Mouse (Mus musculus) lung, postnatal 36 days (tissue): ENCODE results near the gene Nasp.

Experiments used
- DNase-seq: peaks from one replicate; pipeline ENCODE4 v3.0.0; 2022; ENCODE audit warnings: mixed read lengths

Nasp gene

DNA sequence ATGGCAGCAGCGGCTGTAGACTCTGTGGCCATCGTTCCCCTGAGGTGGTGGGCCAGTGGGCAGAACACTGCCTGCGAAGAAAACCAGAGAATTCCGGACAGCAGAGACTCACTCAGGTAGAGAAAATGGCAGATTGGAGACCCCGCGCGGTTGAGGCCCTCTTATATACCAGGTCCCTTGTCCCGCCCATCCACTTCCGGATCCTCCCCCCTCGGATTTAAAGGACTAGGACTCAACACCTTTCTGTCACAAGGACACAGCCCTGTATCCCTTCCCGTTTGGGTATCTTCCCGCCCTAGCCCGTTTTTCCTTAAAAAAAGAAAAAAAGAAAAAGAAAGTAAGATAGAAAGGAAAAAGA is 403 bp downstream of the Nasp start:
- peak; percentile 96 for DNase-seq

- DNase-seq: peak; percentile 86
These were observed 933 bp downstream of the Nasp start for GRCm38 (mm10) chr4:116626658-116627358.

DNA sequence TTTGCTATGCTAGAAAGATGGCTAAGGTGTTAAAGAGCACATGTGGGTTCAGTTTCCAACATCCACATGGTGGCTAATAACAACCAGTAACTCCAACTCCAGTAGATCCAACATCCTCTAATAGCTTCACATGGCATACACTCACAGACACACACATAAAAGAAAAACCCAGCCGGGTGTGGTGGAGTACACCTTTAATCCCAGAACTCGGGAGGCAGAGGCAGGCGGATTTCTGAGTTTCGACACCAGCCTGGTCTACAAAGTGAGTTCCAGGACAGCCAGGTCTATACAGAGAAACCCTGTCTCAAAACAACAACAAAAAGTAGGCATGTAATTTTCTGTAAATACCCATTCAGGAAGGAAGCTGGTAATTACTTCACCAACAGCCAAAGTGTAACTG is 2.9 kb downstream of the Nasp start:
- DNase-seq: no peak

- no peak for DNase-seq
These were observed 12.5 kb downstream of the Nasp start for GRCm38 (mm10) chr4:116615237-116615636.

GRCm38 (mm10) chr4:116612621-116613020 is 15.1 kb downstream of the Nasp start:
- no peak for DNase-seq

- DNase-seq: peak; percentile 95
These were observed 30.5 kb downstream of the Nasp start for GRCm38 (mm10) chr4:116596978-116597881.

DNA sequence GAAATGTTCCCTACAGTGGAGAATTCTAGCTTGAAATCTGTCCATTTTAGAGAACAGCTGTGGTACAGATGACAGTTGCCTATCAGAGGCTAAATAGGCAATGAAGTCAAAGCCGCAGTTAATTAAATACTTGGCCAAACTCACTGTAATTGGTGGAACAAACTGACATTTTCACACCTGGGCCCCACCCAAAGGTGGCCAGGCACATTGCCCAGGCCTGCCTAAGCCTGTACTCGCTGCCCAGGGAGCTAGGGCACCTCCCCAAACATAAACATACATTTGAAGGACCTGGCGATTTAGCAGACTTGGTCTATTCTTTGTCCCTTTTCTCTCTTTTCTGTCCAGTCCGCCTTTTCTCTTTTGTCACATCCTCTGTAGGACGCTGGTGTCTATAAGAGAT is 31.4 kb downstream of the Nasp start, which contains the start of gene Ccdc17:
Ccdc17 (plus strand) TSS at position 276 of the 400 bp plus-strand sequence.
- DNase-seq: peak; percentile 52

- DNase-seq: no peak
These were observed 31.9 kb downstream of the Nasp start for GRCm38 (mm10) chr4:116595793-116596192.

DNA sequence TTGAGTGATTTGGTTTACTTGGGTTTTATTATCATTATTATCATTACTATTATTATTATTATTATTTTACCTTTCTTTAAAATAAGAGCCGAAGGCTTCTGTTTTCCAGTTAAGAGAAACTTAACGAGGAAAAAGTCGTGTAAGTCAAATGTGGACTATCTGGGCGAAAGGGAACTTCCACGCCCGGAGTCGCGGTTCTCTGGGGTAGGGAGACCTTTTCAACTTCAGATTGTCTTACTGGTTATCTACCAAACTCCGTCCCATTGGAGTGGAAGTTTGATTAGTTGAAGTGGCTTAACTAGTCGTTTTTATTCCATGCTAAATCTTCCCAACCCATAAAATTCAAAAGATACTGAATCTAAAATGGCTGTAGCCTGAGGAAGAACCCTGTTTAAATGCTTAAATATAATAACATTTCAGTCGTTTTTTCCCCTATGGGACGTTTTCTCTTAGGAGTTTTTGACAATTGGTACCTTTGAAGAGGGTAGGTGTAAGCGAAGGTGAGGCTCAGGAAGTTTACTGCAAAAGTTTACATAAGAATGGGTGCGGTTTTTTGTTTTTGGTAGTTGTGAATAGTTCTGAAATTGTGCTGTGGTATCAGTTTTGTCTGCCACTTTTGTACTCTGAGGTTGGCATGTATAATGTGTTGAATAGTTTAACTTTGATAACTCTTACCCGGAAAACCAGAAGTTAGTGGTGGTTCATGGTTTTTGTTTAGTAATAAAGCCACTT is 69.4 kb downstream of the Nasp start:
- no peak for DNase-seq

DNA sequence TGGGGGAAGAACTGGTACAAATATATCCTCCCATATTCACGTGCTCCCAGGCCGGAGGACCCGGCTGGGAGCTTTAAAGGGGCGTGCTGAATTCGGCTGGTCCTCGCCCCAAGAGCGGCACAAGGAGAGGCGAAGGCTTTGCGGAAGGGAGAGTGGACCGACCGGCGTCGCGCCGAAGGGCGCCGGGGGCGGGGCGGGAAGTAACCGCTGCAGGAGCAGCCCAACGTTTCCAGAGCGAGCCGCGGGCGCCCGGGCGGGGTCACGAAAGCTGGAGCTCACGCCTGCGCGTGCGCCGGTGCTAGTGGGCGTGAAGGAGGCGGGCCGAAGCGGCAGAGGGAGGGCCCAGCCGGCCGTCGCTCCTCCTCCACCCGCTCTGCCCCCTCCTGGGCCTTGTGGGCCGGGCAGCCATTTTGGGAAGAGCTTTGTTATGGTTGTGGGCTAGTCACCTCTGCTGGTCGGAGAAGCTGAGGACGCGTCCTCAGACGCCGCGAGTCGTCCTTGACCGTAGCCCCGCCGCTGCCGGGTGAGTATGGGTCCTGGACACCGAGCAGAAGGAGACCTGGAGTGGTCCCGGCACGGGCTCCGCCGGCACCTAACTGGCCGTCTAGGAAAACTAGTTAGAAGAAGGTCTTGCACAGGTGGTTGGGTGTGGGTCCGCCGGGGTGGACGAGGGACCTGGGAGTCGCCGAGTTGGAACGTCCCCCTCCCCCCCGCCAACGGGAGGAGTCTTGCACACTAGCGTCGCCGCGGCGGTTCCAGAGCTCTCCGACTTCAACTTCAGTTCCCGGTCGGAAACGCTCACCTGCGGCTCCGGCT is 70.2 kb downstream of the Nasp start, which contains the start of gene Gpbp1l1:
Gpbp1l1 (plus strand) TSS at position 353 of the 816 bp plus-strand sequence.
- DNase-seq: peak; percentile 97

GRCm38 (mm10) chr4:116556561-116557305 is 71.0 kb downstream of the Nasp start:
- peak; percentile 98 for DNase-seq

DNA sequence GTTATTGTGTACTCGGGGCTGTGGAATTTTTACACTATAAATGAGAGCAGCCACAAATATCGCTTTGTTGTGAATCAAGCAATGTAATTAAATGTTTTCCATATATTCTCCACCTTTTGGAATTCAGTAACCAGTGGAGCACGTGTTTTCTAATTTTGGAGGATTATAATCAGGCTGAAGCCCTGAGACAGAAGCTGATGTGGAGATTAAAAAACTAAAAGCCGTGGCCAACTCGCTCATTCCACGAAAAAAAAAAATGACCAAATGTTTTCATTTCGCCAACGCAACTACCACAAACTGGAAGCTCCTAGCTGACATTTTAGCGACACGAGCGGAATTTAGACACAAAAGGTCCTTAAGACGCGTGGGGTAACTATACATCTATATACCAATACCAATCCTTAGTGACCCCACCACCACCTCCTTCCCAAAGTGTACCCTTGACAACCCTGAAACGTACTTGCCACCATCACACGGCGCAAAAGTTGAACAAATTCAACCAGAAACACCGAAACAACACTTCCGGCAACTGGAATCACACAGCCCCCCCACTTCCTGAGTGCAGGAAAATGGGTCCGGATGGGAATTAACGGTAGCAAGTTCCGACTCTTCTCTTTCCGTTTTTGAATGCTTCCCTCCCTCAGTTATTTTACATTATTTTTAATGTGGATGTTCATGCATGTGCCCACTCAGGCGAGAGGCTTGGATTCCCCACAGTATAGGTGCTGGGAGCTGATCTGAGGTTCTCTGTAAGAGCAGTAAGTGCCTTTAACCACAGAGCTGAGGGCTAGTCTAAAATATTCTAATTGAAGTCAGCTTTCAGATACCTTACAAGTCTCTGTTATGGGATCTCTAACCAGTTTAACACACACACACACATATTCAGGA is 72.1 kb downstream of the Nasp start, which contains the start of gene Tmem69:
Tmem69 (minus strand) TSS at position 524 of the 888 bp plus-strand sequence.
- DNase-seq: peak; percentile 91

GRCm38 (mm10) chr4:116553035-116553434 is 74.7 kb downstream of the Nasp start:
- DNase-seq: no peak
